Mouse (Mus musculus) forelimb bud, embryonic 11.5 days (tissue): ENCODE data around the gene Ptprk.
A peak's percentile ranks its signal among the peaks of the same experiment; 100 is the strongest.

Experiments
- DNase-seq: peaks from one replicate; pipeline ENCODE4 v3.0.0-alpha.2; 2012; ENCODE audit warnings: low read depth, low spot score

Ptprk gene

GRCm38 (mm10) chr10:28074653-28075451 lies at the start of gene Ptprk:
TSS of gene Ptprk (plus strand) at chr10:28074820.
- peak; percentile 95 for DNase-seq

- no peak for DNase-seq
Observed at GRCm38 (mm10) chr10:28027791-28028190, 46.8 kb upstream of the Ptprk start.

- DNase-seq = no peak
Observed at GRCm38 (mm10) chr10:28036456-28036855, 38.2 kb upstream of the Ptprk start.

GRCm38 (mm10) chr10:28054764-28055163 lies 19.9 kb upstream of the Ptprk start:
- DNase-seq = no peak

GRCm38 (mm10) chr10:28059222-28059621 lies 15.4 kb upstream of the Ptprk start:
- no peak for DNase-seq

GRCm38 (mm10) chr10:28067997-28068396 lies 6.6 kb upstream of the Ptprk start:
- no peak for DNase-seq

GRCm38 (mm10) chr10:28073991-28074652 lies 498 bp upstream of the Ptprk start:
- DNase-seq = peak; percentile 44

GRCm38 (mm10) chr10:28075491-28076035 lies 943 bp downstream of the Ptprk start:
- peak; percentile 51 for DNase-seq

GRCm38 (mm10) chr10:28076036-28076855 lies 1.6 kb downstream of the Ptprk start:
- DNase-seq = peak; percentile 49

GRCm38 (mm10) chr10:28078270-28078669 lies 3.6 kb downstream of the Ptprk start:
- DNase-seq = no peak

- DNase-seq = no peak
Observed at GRCm38 (mm10) chr10:28081221-28081620, 6.6 kb downstream of the Ptprk start.

GRCm38 (mm10) chr10:28083183-28083582 lies 8.6 kb downstream of the Ptprk start:
- no peak for DNase-seq

- no peak for DNase-seq
Observed at GRCm38 (mm10) chr10:28083625-28084024, 9.0 kb downstream of the Ptprk start.

GRCm38 (mm10) chr10:28087341-28087740 lies 12.7 kb downstream of the Ptprk start:
- no peak for DNase-seq

GRCm38 (mm10) chr10:28087749-28088148 lies 13.1 kb downstream of the Ptprk start:
- DNase-seq = no peak

GRCm38 (mm10) chr10:28096007-28096406 lies 21.4 kb downstream of the Ptprk start:
- no peak for DNase-seq

GRCm38 (mm10) chr10:28097637-28098036 lies 23.0 kb downstream of the Ptprk start:
- DNase-seq = peak; percentile 60

GRCm38 (mm10) chr10:28098923-28099322 lies 24.3 kb downstream of the Ptprk start:
- no peak for DNase-seq

- DNase-seq = no peak
Observed at GRCm38 (mm10) chr10:28103406-28103906, 28.8 kb downstream of the Ptprk start.

- no peak for DNase-seq
Observed at GRCm38 (mm10) chr10:28103924-28104323, 29.3 kb downstream of the Ptprk start.

GRCm38 (mm10) chr10:28105247-28105646 lies 30.6 kb downstream of the Ptprk start:
- no peak for DNase-seq
